Mouse (Mus musculus): ENCODE results near the gene Ubtd2. TPM values are rescaled to one million over a fixed set of nuclear protein-coding genes. Genes with fewer than 3 reads are reported as not detected.

Ubtd2 gene
- polyA plus RNA-seq, 1 experiment from 2014 or later = 82.0 TPM

Other genes starting within 250 kb of the Ubtd2 start
- gene Snrnp25, start 250.0 kb upstream of the Ubtd2 start, polyA plus RNA-seq (2016; fragmentation: Nextera tagmentation; extraction: Ambion mirVana) = 115 and 121 TPM in 2 replicates
- gene Rhbdf1, start 233.1 kb upstream of the Ubtd2 start, polyA plus RNA-seq (2016; fragmentation: Nextera tagmentation; extraction: Ambion mirVana) = 28.1 and 31.1 TPM in 2 replicates
- 36.2 and 45.2 TPM in 2 replicates for gene Mpg, start 228.9 kb upstream of the Ubtd2 start, polyA plus RNA-seq (2016; fragmentation: Nextera tagmentation; extraction: Ambion mirVana)
- 43.7 and 51.8 TPM in 2 replicates for gene Nprl3, start 187.7 kb upstream of the Ubtd2 start, polyA plus RNA-seq (2016; fragmentation: Nextera tagmentation; extraction: Ambion mirVana)
- 2,528 and 3,017 TPM in 2 replicates for gene Hba-x, start 179.0 kb upstream of the Ubtd2 start, polyA plus RNA-seq (2016; fragmentation: Nextera tagmentation; extraction: Ambion mirVana)
- gene Hba-a1, start 171.9 kb upstream of the Ubtd2 start, polyA plus RNA-seq (2016; fragmentation: Nextera tagmentation; extraction: Ambion mirVana) = 1,811 and 2,033 TPM in 2 replicates
- 5.7 and 5.9 TPM in 2 replicates for gene Hbq1b, start 168.4 kb upstream of the Ubtd2 start, polyA plus RNA-seq (2016; fragmentation: Nextera tagmentation; extraction: Ambion mirVana)
- gene Hba-a2, start 158.9 kb upstream of the Ubtd2 start, polyA plus RNA-seq (2016; fragmentation: Nextera tagmentation; extraction: Ambion mirVana) = 3,476 and 3,759 TPM in 2 replicates
- gene Hbq1a, start 155.3 kb upstream of the Ubtd2 start, polyA plus RNA-seq (2016; fragmentation: Nextera tagmentation; extraction: Ambion mirVana) = not detected in 2 replicates
- 25.0 and 31.3 TPM in 2 replicates for gene Sh3pxd2b, start 107.5 kb upstream of the Ubtd2 start, polyA plus RNA-seq (2016; fragmentation: Nextera tagmentation; extraction: Ambion mirVana)
- 0.38 TPM in 1 of 2 replicates, not detected in the other for gene Efcab9, start 76.7 kb downstream of the Ubtd2 start, polyA plus RNA-seq (2016; fragmentation: Nextera tagmentation; extraction: Ambion mirVana)
- gene Stk10, start 77.9 kb downstream of the Ubtd2 start, polyA plus RNA-seq (2016; fragmentation: Nextera tagmentation; extraction: Ambion mirVana) = 2.2 and 2.8 TPM in 2 replicates
- 77.6 and 96.4 TPM in 2 replicates for gene Fbxw11, start 187.4 kb downstream of the Ubtd2 start, polyA plus RNA-seq (2016; fragmentation: Nextera tagmentation; extraction: Ambion mirVana)